Mouse (Mus musculus): Measurements from ENCODE around the gene Pacrg. TPM values are rescaled to one million over a fixed set of nuclear protein-coding genes. Genes with fewer than 3 reads are reported as not detected.

Pacrg gene
- polyA plus RNA-seq, 1 experiment from 2014 or later = 1.5 TPM

DNA sequence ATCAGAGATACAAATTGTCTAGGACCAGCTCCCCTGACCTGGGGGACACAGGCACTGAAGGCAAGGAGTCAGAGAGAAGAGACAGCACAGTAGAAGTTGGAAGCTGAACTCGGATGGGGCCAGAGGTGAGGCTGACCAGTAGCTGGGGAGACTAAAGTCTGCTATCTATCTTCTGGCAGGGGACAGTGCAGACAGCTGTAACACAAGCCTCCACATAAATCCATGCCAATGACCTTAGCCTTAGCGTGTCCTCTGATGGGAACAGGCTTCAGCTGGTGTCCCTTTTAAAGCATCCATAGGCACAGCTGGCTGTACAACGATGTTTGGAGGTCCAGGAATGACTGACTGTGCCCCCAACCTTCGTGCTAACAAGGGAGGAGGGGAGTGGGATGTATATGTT lies 423.1 kb downstream of the Pacrg start:
- Histone ChIP-seq H3K9me3 (no peaks in the 10 kb centered on the region), H3K4me1 (no peaks in the 10 kb centered on the region), H3K27ac (replicated peaks) (no peak overlapping the region), H3K4me3 (no peak overlapping the region), H3K27me3 (replicated peaks; ENCODE audit: low read depth, poor library complexity, severe bottlenecking) (no peaks in the 10 kb centered on the region), H3K36me3 (replicated peaks) (no peaks in the 10 kb centered on the region)
- WGBS = 75% methylated on average over 4 of the region's 4 CpGs
- no peak for DNase-seq (ENCODE audit: low spot score)

- WGBS = 89% methylated on average over 4 of the region's 4 CpGs
- no peaks in the 10 kb centered on the region for H3K4me1 ChIP-seq
- H3K9me3 ChIP-seq = no peaks in the 10 kb centered on the region
- H3K4me3 ChIP-seq = no peak overlapping the region
- H3K27ac ChIP-seq (replicated peaks) = no peak overlapping the region
- no peak for DNase-seq (ENCODE audit: low spot score)
- no peaks in the 10 kb centered on the region for H3K36me3 ChIP-seq (replicated peaks)
- no peaks in the 10 kb centered on the region for H3K27me3 ChIP-seq (replicated peaks; ENCODE audit: low read depth, poor library complexity, severe bottlenecking)
Observed at GRCm38 (mm10) chr17:10416101-10416500, 424.0 kb downstream of the Pacrg start.

DNA sequence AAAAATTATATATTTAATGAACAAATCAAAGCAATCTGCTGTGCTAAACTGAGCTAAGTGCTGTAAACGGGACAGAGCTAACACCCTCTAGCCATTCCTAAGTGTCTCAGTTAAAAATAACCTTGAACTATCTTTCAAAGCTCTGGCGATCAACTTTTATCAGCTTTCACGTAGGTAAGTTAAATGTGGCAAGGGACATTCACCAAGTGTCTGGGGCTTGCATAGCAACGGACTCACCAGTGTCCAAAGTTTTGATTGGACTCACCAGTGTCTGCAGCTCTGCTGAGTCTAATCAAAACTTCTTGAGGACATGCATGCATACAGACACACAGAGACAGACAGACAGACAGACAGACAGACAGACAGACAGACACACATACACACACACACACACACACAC lies 425.7 kb downstream of the Pacrg start:
- 0 out of 2 replicates have a peak, but pooled peaks cover 3% of the 10 kb centered on the region for H3K4me1 ChIP-seq
- no peaks in the 10 kb centered on the region for H3K9me3 ChIP-seq
- H3K27me3 ChIP-seq (replicated peaks; ENCODE audit: low read depth, poor library complexity, severe bottlenecking) = no peaks in the 10 kb centered on the region
- 87% methylated on average over 4 of the region's 4 CpGs for WGBS
- no peak for DNase-seq (ENCODE audit: low spot score)
- H3K4me3 ChIP-seq = no peak overlapping the region
- no peaks in the 10 kb centered on the region for H3K36me3 ChIP-seq (replicated peaks)
- no peak overlapping the region for H3K27ac ChIP-seq (replicated peaks)

DNA sequence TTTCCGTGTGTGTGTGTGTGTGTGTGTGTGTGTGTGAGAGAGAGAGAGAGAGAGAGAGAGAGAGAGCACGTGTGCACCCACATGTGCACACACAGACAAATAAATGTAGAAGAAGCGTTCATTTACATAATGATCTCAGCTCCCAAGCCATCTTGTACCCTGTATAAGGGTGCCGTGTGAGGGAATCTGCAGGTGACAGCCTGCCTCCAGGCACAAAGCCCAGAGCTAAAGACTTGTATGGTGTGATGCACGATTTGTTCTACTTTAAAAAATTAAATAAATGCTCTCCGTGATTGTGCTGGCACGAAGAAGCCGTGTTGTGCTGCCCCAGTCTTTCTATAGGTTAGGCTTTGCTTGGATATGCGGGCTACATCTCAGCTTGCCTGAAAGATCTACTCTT lies 426.2 kb downstream of the Pacrg start:
- Histone ChIP-seq H3K4me3 (no peak overlapping the region), H3K36me3 (replicated peaks) (no peaks in the 10 kb centered on the region), H3K9me3 (no peaks in the 10 kb centered on the region), H3K27me3 (replicated peaks; ENCODE audit: low read depth, poor library complexity, severe bottlenecking) (no peaks in the 10 kb centered on the region), H3K4me1 (peaks cover 5% of the 10 kb centered on the region), H3K27ac (replicated peaks) (no peak overlapping the region)
- WGBS = 91% methylated on average over 9 of the region's 9 CpGs
- DNase-seq (ENCODE audit: low spot score) = no peak

DNA sequence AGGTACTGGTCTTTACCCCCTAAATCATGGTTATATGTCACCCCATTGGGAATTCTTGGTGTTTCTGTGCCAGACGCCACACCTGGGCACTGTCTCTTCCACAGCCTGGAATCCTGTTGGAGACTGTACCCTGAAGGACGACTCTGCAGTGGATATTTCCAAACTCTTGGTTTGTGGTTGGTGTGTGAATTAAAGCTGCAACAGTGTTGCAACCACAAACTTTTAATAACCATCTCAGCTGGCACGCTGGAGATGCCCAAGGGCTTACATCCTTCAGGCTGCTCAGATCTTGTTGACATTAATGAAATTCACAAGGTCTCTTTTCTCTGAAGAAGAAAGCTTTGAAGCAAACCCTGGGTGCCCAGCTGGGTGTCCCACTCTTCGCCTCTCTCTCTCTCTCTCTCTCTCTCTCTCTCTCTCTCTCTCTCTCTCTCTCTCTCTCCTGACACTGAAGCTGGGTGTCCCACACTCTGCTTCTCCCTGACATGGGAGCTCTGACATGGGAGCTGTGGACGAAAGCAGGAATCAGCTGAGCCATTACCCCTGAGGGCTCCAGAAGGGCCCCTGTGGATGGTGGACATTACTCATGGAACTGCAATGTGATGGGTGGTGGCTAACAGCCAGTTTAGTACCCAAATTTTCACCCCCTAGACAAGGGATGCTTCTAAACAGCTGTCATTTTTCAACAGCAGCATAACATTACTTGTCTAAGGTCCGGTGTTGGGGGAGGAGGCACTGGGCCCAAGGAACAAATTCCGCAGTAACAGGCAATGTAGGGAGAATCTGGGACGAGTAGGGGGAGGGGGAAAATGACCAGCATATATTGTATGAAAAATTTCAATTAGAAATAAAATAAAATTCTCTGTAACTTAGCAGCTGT lies 429.3 kb downstream of the Pacrg start:
- Histone ChIP-seq H3K27ac (replicated peaks) (no peak overlapping the region), H3K27me3 (replicated peaks; ENCODE audit: low read depth, poor library complexity, severe bottlenecking) (peaks cover 11% of the 10 kb centered on the region; the same call in 1 of the 2 replicates), H3K36me3 (replicated peaks) (no peaks in the 10 kb centered on the region), H3K9me3 (no peaks in the 10 kb centered on the region), H3K4me1 (peaks cover 34% of the 10 kb centered on the region), H3K4me3 (no peak overlapping the region)
- 72% methylated on average over 8 of the region's 8 CpGs for WGBS
- no peak for DNase-seq (ENCODE audit: low spot score)

DNA sequence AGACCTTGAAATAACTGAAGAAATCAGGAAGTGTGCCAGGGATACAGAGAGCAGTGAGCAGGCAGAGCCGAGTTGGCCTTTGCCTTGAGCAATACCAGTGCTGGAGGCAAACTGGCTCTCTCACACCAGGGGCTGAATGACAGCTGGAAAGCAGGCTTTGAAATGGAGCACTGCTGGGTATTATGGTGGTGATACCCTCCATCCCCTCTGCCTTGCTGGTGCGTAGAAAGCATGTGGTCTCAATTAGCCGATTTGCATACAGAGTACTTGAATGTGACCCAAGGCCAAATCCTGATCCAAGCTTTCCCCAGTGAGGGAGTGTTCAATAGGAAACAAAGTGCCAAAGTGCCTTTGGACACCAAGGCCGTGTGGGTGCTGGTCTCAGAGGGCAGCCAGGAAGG lies 431.4 kb downstream of the Pacrg start:
- Histone ChIP-seq H3K36me3 (replicated peaks) (no peaks in the 10 kb centered on the region), H3K27me3 (replicated peaks; ENCODE audit: low read depth, poor library complexity, severe bottlenecking) (peaks cover 16% of the 10 kb centered on the region; the same call in 1 of the 2 replicates), H3K9me3 (no peaks in the 10 kb centered on the region), H3K4me1 (peaks cover 37% of the 10 kb centered on the region), H3K27ac (replicated peaks) (no peak overlapping the region), H3K4me3 (no peak overlapping the region)
- 23% methylated on average over 4 of the region's 4 CpGs for WGBS
- peak; percentile 59 for DNase-seq (ENCODE audit: low spot score)

DNA sequence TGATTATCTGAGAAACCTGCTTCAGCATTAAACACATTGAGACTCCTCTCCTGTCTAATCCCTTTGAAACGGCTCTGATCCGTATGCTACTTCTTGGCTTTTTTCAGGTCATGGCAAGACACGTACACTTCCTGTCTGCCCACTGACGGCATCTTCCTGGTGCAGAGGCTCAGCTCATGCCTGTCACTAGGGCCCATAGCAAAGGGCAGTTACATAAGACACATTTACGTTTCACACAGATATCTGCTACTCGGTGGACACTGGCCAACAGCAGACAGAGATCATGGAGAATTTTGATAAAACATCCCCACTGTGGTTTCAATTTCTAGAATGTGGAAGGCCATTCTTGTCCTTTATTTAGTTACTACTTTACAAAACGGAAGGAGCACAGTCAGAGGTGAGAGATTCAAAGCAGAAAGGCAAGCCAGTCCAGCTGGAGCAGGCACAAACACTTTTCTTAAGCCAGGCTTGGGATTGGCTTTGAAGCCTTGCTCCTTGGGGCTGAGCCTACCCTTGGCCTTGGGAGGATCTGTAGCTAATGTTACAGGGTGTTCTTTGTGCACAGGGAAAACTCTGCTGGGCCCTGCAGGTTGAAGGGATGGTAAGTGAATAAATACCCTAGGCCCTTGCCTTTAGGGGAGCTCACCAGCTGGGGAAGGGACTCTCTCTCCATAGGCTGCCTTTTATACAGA lies 432.9 kb downstream of the Pacrg start:
- H3K27me3 ChIP-seq (replicated peaks; ENCODE audit: low read depth, poor library complexity, severe bottlenecking) = peaks cover 16% of the 10 kb centered on the region; the same call in 1 of the 2 replicates
- no peaks in the 10 kb centered on the region for H3K9me3 ChIP-seq
- no peaks in the 10 kb centered on the region for H3K36me3 ChIP-seq (replicated peaks)
- H3K4me1 ChIP-seq = peaks cover 37% of the 10 kb centered on the region
- peak overlapping the region; percentile 15; the same call in 1 of the 2 replicates for H3K27ac ChIP-seq (replicated peaks)
- no peak for DNase-seq (ENCODE audit: low spot score)
- 61% methylated on average over 7 of the region's 7 CpGs for WGBS
- H3K4me3 ChIP-seq = no peak overlapping the region

DNA sequence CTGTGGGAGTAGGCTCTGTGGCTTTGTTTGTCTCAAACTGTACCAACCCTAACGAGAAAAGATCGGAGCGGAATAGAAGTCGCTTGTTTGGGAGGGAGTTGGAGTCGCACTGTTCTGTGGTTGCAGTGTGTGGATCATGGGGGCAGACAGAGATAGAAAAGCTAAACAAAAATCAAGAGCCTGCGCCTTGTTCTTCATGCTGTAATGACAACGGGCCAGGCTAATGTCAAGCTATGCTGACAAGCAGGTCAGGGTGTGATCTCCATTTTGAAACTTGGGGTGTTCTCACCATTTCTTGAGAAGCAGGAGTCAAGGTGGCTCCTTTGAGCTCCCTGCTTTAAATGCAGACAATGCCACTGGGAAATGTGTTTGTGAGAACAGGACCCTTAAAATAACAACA lies 433.8 kb downstream of the Pacrg start:
- no peak for DNase-seq (ENCODE audit: low spot score)
- H3K9me3 ChIP-seq = no peaks in the 10 kb centered on the region
- peaks cover 16% of the 10 kb centered on the region; the same call in 1 of the 2 replicates for H3K27me3 ChIP-seq (replicated peaks; ENCODE audit: low read depth, poor library complexity, severe bottlenecking)
- WGBS = 64% methylated on average over 7 of the region's 7 CpGs
- peaks cover 38% of the 10 kb centered on the region for H3K4me1 ChIP-seq
- H3K4me3 ChIP-seq = no peak overlapping the region
- H3K27ac ChIP-seq (replicated peaks) = no peak overlapping the region
- no peaks in the 10 kb centered on the region for H3K36me3 ChIP-seq (replicated peaks)

DNA sequence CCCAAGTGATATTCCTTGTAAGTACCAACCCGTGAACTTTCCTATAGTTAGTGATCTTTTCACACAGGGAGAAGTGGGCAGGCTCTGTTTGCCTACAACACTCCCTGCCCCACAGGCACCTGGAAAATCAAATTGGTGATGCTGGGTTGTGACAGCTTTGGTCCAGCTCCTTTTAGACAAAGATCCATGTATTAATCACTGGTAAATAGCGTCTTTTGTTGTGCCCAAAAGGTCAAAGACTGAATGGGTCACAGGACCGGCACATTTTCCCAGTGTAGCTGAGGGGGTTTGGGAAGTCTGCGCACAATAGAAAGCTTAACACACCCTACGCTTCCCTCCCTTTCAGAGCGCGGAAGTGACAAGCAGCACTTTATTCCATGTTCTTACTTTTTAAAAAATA lies 434.2 kb downstream of the Pacrg start:
- no peak overlapping the region for H3K27ac ChIP-seq (replicated peaks)
- H3K9me3 ChIP-seq = no peaks in the 10 kb centered on the region
- H3K36me3 ChIP-seq (replicated peaks) = no peaks in the 10 kb centered on the region
- WGBS = 30% methylated on average over 7 of the region's 7 CpGs
- DNase-seq (ENCODE audit: low spot score) = no peak
- H3K4me3 ChIP-seq = no peak overlapping the region
- H3K27me3 ChIP-seq (replicated peaks; ENCODE audit: low read depth, poor library complexity, severe bottlenecking) = peaks cover 16% of the 10 kb centered on the region; the same call in 1 of the 2 replicates
- H3K4me1 ChIP-seq = peaks cover 41% of the 10 kb centered on the region

DNA sequence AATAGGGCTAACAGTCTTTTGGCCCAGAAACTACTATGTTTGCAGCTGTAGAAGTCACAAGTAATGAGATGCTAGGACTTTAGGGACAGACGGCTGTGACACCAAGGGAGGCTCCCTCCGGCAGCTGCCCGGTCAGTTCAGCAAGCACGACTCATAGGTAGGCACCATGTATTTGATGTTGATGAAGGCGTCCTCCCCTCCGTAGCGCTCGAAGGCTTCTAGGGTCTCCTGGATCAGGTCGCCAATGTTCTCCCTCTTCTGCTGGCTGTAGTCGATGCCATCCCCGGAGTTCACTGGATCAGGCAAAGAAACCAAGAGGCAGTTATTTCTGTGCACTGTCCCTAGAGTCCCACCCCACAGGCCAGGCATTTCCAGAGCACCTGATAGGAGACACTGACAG lies 436.9 kb downstream of the Pacrg start:
- peaks cover 47% of the 10 kb centered on the region for H3K4me1 ChIP-seq
- no peaks in the 10 kb centered on the region for H3K36me3 ChIP-seq (replicated peaks)

GRCm38 (mm10) chr17:10402064-10402640 lies 438.0 kb downstream of the Pacrg start:
- Histone ChIP-seq H3K27ac (replicated peaks) (no peak overlapping the region), H3K36me3 (replicated peaks) (no peaks in the 10 kb centered on the region), H3K9me3 (no peaks in the 10 kb centered on the region), H3K4me1 (peaks cover 49% of the 10 kb centered on the region), H3K27me3 (replicated peaks; ENCODE audit: low read depth, poor library complexity, severe bottlenecking) (0 out of 2 replicates have a peak, but pooled peaks cover 16% of the 10 kb centered on the region), H3K4me3 (no peak overlapping the region)
- DNase-seq (ENCODE audit: low spot score) = no peak
- 91% methylated on average over 12 of the region's 12 CpGs for whole genome bisulfite sequencing

More for the DNA sequence above, 436.9 kb downstream of the Pacrg start:
- 94% methylated on average over 11 of the region's 11 CpGs for WGBS
- Histone ChIP-seq H3K27ac (replicated peaks) (no peak overlapping the region), H3K9me3 (no peaks in the 10 kb centered on the region), H3K27me3 (replicated peaks; ENCODE audit: low read depth, poor library complexity, severe bottlenecking) (peaks cover 16% of the 10 kb centered on the region; the same call in 1 of the 2 replicates), H3K4me3 (no peak overlapping the region)
- no peak for DNase-seq (ENCODE audit: low spot score)

GRCm38 (mm10) chr17:10401529-10401928 lies 438.6 kb downstream of the Pacrg start:
- no peak overlapping the region for H3K27ac ChIP-seq (replicated peaks)
- H3K27me3 ChIP-seq (replicated peaks; ENCODE audit: low read depth, poor library complexity, severe bottlenecking) = 0 out of 2 replicates have a peak, but pooled peaks cover 10% of the 10 kb centered on the region
- no peaks in the 10 kb centered on the region for H3K9me3 ChIP-seq
- WGBS = 75% methylated on average over 3 of the region's 3 CpGs
- H3K4me3 ChIP-seq = no peak overlapping the region
- DNase-seq (ENCODE audit: low spot score) = no peak
- H3K36me3 ChIP-seq (replicated peaks) = no peaks in the 10 kb centered on the region
- H3K4me1 ChIP-seq = peaks cover 49% of the 10 kb centered on the region

All from embryonic facial prominence, embryonic 10.5 days (tissue).